Mouse (Mus musculus): ENCODE data around the gene Espnl. TPM values are rescaled to one million over a fixed set of nuclear protein-coding genes. Genes with fewer than 3 reads are reported as not detected.

The Espnl gene
- 0.08 TPM in 2 replicates for polyA plus RNA-seq (2016; fragmentation: Nextera tagmentation; extraction: Ambion mirVana)

DNA sequence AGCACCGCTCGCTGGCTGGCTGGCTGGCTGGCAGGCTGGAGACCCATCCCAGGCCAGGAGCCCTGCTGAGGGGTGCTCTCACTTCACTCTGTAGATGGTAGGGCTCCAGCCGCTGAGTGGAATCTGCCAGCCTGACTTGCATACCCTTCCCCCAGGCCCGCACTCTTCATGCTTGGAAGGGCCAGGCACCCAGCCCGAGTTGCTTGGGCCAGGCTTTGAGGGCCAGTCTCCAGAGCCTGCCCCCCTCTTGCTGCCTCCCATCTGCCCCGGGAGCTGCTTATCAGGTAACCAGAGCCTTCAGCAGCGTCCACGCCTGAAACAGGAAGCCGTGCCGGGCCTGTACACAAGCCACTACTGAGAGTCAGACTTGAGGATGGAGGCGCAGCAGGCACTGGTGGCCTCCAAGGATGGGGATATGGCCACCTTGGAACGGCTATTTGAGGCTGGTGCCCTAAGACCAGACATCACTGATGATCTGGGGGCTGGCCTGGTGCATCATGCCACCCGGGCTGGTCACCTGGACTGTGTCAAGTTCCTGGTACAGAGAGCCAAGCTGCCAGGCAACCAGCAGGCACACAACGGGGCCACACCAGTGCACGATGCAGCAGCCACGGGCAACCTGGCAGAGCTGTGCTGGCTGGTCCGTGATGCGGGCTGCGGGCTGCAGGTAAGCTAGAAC, at the start of gene Espnl:
Espnl (plus strand) TSS at position 316 of the 679 bp plus-strand sequence.
- Histone ChIP-seq H3K27me3 (no peaks in the 10 kb centered on the region), H3K27ac (no peak within 1 kb of the TSS), H3K4me2 (no peak within 1 kb of the TSS), H3K36me3 (no peaks in the 10 kb centered on the region), H3K4me1 (replicated peaks) (0 out of 2 replicates have a peak, but pooled peaks cover 3% of the 10 kb centered on the region), H3K9ac (replicated peaks) (no peak within 1 kb of the TSS), H3K9me3 (no peaks in the 10 kb centered on the region), H3K4me3 (replicated peaks) (no peak within 1 kb of the TSS)
- 68% methylated on average over 19 of the region's 19 CpGs for WGBS
- no peak for ATAC-seq (ENCODE audit: insufficient number of reproducible peaks, insufficient read depth, low FRiP score, low TSS enrichment, low read depth)

- no peak overlapping the region for H3K4me3 ChIP-seq (replicated peaks)
- 90% methylated on average over 2 of the region's 2 CpGs for WGBS
Measured at GRCm38 (mm10) chr1:91272260-91272659, 49.6 kb upstream of the Espnl start.

GRCm38 (mm10) chr1:91276581-91276980, 45.3 kb upstream of the Espnl start:
- H3K9ac ChIP-seq (replicated peaks): no peak overlapping the region
- no peak for ATAC-seq (ENCODE audit: insufficient number of reproducible peaks, insufficient read depth, low FRiP score, low TSS enrichment, low read depth)
- no peak overlapping the region for H3K4me2 ChIP-seq
- no peak overlapping the region for H3K4me3 ChIP-seq (replicated peaks)
- H3K27ac ChIP-seq: no peak overlapping the region
- H3K27me3 ChIP-seq: no peaks in the 10 kb centered on the region
- WGBS: 91% methylated on average over 4 of the region's 4 CpGs
- no peaks in the 10 kb centered on the region for H3K9me3 ChIP-seq
- H3K36me3 ChIP-seq: peaks cover 54% of the 10 kb centered on the region
- H3K4me1 ChIP-seq (replicated peaks): no peaks in the 10 kb centered on the region

More at GRCm38 (mm10) chr1:91272260-91272659, 49.6 kb upstream of the Espnl start:
- Histone ChIP-seq H3K9ac (replicated peaks) (no peak overlapping the region), H3K27ac (peak overlapping the region; percentile 8; the same call in 1 of the 2 replicates), H3K4me2 (no peak overlapping the region), H3K9me3 (no peaks in the 10 kb centered on the region), H3K27me3 (no peaks in the 10 kb centered on the region), H3K4me1 (replicated peaks) (no peaks in the 10 kb centered on the region), H3K36me3 (peaks cover 17% of the 10 kb centered on the region)
- no peak for ATAC-seq (ENCODE audit: insufficient number of reproducible peaks, insufficient read depth, low FRiP score, low TSS enrichment, low read depth)

GRCm38 (mm10) chr1:91277480-91277879, 44.4 kb upstream of the Espnl start:
- Histone ChIP-seq H3K27me3 (no peaks in the 10 kb centered on the region), H3K4me1 (replicated peaks) (no peaks in the 10 kb centered on the region), H3K4me3 (replicated peaks) (no peak overlapping the region), H3K27ac (no peak overlapping the region), H3K9ac (replicated peaks) (no peak overlapping the region), H3K9me3 (no peaks in the 10 kb centered on the region), H3K4me2 (no peak overlapping the region), H3K36me3 (peaks cover 59% of the 10 kb centered on the region)
- 93% methylated on average over 2 of the region's 2 CpGs for WGBS
- ATAC-seq (ENCODE audit: insufficient number of reproducible peaks, insufficient read depth, low FRiP score, low TSS enrichment, low read depth): no peak

- H3K27me3 ChIP-seq: no peaks in the 10 kb centered on the region
- no peak overlapping the region for H3K4me3 ChIP-seq (replicated peaks)
- no peak overlapping the region for H3K4me2 ChIP-seq
- 94% methylated on average over 3 of the region's 3 CpGs for WGBS
- H3K9ac ChIP-seq (replicated peaks): no peak overlapping the region
- peaks cover 68% of the 10 kb centered on the region for H3K36me3 ChIP-seq
- H3K27ac ChIP-seq: no peak overlapping the region
- no peak for ATAC-seq (ENCODE audit: insufficient number of reproducible peaks, insufficient read depth, low FRiP score, low TSS enrichment, low read depth)
- H3K9me3 ChIP-seq: no peaks in the 10 kb centered on the region
- H3K4me1 ChIP-seq (replicated peaks): no peaks in the 10 kb centered on the region
Measured at GRCm38 (mm10) chr1:91278410-91279119, 43.3 kb upstream of the Espnl start.

GRCm38 (mm10) chr1:91279126-91279525, 42.7 kb upstream of the Espnl start:
- no peaks in the 10 kb centered on the region for H3K9me3 ChIP-seq
- H3K9ac ChIP-seq (replicated peaks): no peak overlapping the region
- no peak overlapping the region for H3K27ac ChIP-seq
- peaks cover 74% of the 10 kb centered on the region for H3K36me3 ChIP-seq
- 95% methylated on average over 1 of the region's 1 CpGs for WGBS
- no peaks in the 10 kb centered on the region for H3K4me1 ChIP-seq (replicated peaks)
- no peak for ATAC-seq (ENCODE audit: insufficient number of reproducible peaks, insufficient read depth, low FRiP score, low TSS enrichment, low read depth)
- H3K27me3 ChIP-seq: no peaks in the 10 kb centered on the region
- no peak overlapping the region for H3K4me3 ChIP-seq (replicated peaks)
- no peak overlapping the region for H3K4me2 ChIP-seq

GRCm38 (mm10) chr1:91282582-91282981, 39.3 kb upstream of the Espnl start:
- 91% methylated on average over 1 of the region's 1 CpGs for WGBS
- ATAC-seq (ENCODE audit: insufficient number of reproducible peaks, insufficient read depth, low FRiP score, low TSS enrichment, low read depth): no peak
- Histone ChIP-seq H3K9ac (replicated peaks) (no peak overlapping the region), H3K36me3 (peaks cover 85% of the 10 kb centered on the region), H3K4me2 (no peak overlapping the region), H3K27me3 (no peaks in the 10 kb centered on the region), H3K9me3 (no peaks in the 10 kb centered on the region), H3K4me1 (replicated peaks) (no peaks in the 10 kb centered on the region), H3K27ac (no peak overlapping the region), H3K4me3 (replicated peaks) (no peak overlapping the region)

GRCm38 (mm10) chr1:91289375-91289774, 32.5 kb upstream of the Espnl start:
- ATAC-seq (ENCODE audit: insufficient number of reproducible peaks, insufficient read depth, low FRiP score, low TSS enrichment, low read depth): no peak
- 95% methylated on average over 1 of the region's 1 CpGs for WGBS
- Histone ChIP-seq H3K4me3 (replicated peaks) (no peak overlapping the region), H3K4me1 (replicated peaks) (no peaks in the 10 kb centered on the region), H3K9ac (replicated peaks) (no peak overlapping the region), H3K4me2 (no peak overlapping the region), H3K36me3 (peaks cover 53% of the 10 kb centered on the region), H3K9me3 (no peaks in the 10 kb centered on the region), H3K27ac (no peak overlapping the region), H3K27me3 (no peaks in the 10 kb centered on the region)

GRCm38 (mm10) chr1:91292101-91292825, 29.6 kb upstream of the Espnl start:
- no peaks in the 10 kb centered on the region for H3K4me1 ChIP-seq (replicated peaks)
- H3K27me3 ChIP-seq: no peaks in the 10 kb centered on the region
- WGBS: 92% methylated on average over 11 of the region's 11 CpGs
- H3K36me3 ChIP-seq: peaks cover 37% of the 10 kb centered on the region
- no peak overlapping the region for H3K4me2 ChIP-seq
- H3K4me3 ChIP-seq (replicated peaks): no peak overlapping the region
- no peak for ATAC-seq (ENCODE audit: insufficient number of reproducible peaks, insufficient read depth, low FRiP score, low TSS enrichment, low read depth)
- no peaks in the 10 kb centered on the region for H3K9me3 ChIP-seq
- no peak overlapping the region for H3K9ac ChIP-seq (replicated peaks)
- H3K27ac ChIP-seq: no peak overlapping the region

GRCm38 (mm10) chr1:91295544-91295943, 26.3 kb upstream of the Espnl start:
- Histone ChIP-seq H3K4me2 (no peak overlapping the region), H3K4me3 (replicated peaks) (no peak overlapping the region), H3K27ac (no peak overlapping the region), H3K4me1 (replicated peaks) (peaks cover 8% of the 10 kb centered on the region; the same call in 1 of the 2 replicates), H3K9me3 (no peaks in the 10 kb centered on the region), H3K9ac (replicated peaks) (no peak overlapping the region), H3K27me3 (no peaks in the 10 kb centered on the region), H3K36me3 (peaks cover 21% of the 10 kb centered on the region)
- 89% methylated on average over 6 of the region's 6 CpGs for WGBS
- ATAC-seq (ENCODE audit: insufficient number of reproducible peaks, insufficient read depth, low FRiP score, low TSS enrichment, low read depth): no peak
